Mouse (Mus musculus): ENCODE results near the gene Acoxl.

Gene Acoxl

GRCm38 (mm10) chr2:128032111-128032510 is 193.4 kb downstream of the Acoxl start:
- DNase-seq (ENCODE audit: low read depth, low spot score): no peak

GRCm38 (mm10) chr2:128033503-128033902 is 194.8 kb downstream of the Acoxl start:
- DNase-seq (ENCODE audit: low read depth, low spot score): no peak

GRCm38 (mm10) chr2:128034066-128034665 is 195.5 kb downstream of the Acoxl start:
- DNase-seq (ENCODE audit: low read depth, low spot score): no peak

GRCm38 (mm10) chr2:128038259-128038890 is 199.7 kb downstream of the Acoxl start:
- DNase-seq (ENCODE audit: low read depth, low spot score): no peak

- no peak for DNase-seq (ENCODE audit: low read depth, low spot score)
These were observed 202.5 kb downstream of the Acoxl start for GRCm38 (mm10) chr2:128041066-128041750.

- DNase-seq (ENCODE audit: low read depth, low spot score): no peak
These were observed 207.8 kb downstream of the Acoxl start for GRCm38 (mm10) chr2:128046454-128046853.

GRCm38 (mm10) chr2:128054905-128055304 is 216.2 kb downstream of the Acoxl start:
- DNase-seq (ENCODE audit: low read depth, low spot score): no peak

GRCm38 (mm10) chr2:128057872-128058271 is 219.2 kb downstream of the Acoxl start:
- DNase-seq (ENCODE audit: low read depth, low spot score): no peak

GRCm38 (mm10) chr2:128058627-128059026 is 220.0 kb downstream of the Acoxl start:
- DNase-seq (ENCODE audit: low read depth, low spot score): no peak

GRCm38 (mm10) chr2:128060213-128060612 is 221.5 kb downstream of the Acoxl start:
- no peak for DNase-seq (ENCODE audit: low read depth, low spot score)

- no peak for DNase-seq (ENCODE audit: low read depth, low spot score)
These were observed 222.1 kb downstream of the Acoxl start for GRCm38 (mm10) chr2:128060680-128061287.

GRCm38 (mm10) chr2:128061491-128061890 is 222.8 kb downstream of the Acoxl start:
- DNase-seq (ENCODE audit: low read depth, low spot score): no peak

GRCm38 (mm10) chr2:128062756-128063155 is 224.1 kb downstream of the Acoxl start:
- DNase-seq (ENCODE audit: low read depth, low spot score): no peak

- DNase-seq (ENCODE audit: low read depth, low spot score): no peak
These were observed 226.3 kb downstream of the Acoxl start for GRCm38 (mm10) chr2:128065013-128065412.

- no peak for DNase-seq (ENCODE audit: low read depth, low spot score)
These were observed 226.9 kb downstream of the Acoxl start for GRCm38 (mm10) chr2:128065576-128065975.

GRCm38 (mm10) chr2:128067162-128067561 is 228.5 kb downstream of the Acoxl start:
- no peak for DNase-seq (ENCODE audit: low read depth, low spot score)

- no peak for DNase-seq (ENCODE audit: low read depth, low spot score)
These were observed 228.9 kb downstream of the Acoxl start for GRCm38 (mm10) chr2:128067596-128067995.

- DNase-seq (ENCODE audit: low read depth, low spot score): no peak
These were observed 229.5 kb downstream of the Acoxl start for GRCm38 (mm10) chr2:128068176-128068575.

GRCm38 (mm10) chr2:128069025-128069424 is 230.3 kb downstream of the Acoxl start:
- DNase-seq (ENCODE audit: low read depth, low spot score): no peak

GRCm38 (mm10) chr2:128071791-128072190 is 233.1 kb downstream of the Acoxl start:
- no peak for DNase-seq (ENCODE audit: low read depth, low spot score)

GRCm38 (mm10) chr2:128072944-128073343 is 234.3 kb downstream of the Acoxl start:
- DNase-seq (ENCODE audit: low read depth, low spot score): no peak

GRCm38 (mm10) chr2:128073603-128074002 is 234.9 kb downstream of the Acoxl start:
- no peak for DNase-seq (ENCODE audit: low read depth, low spot score)

All from WW6 (cell line).